Mouse (Mus musculus) liver, embryonic 14.5 days (tissue): Measurements from ENCODE around the gene Gm39566.

Experiments
- CTCF ChIP-seq: IDR thresholded peaks from 2 replicates; pipeline ENCODE4 v1.5.1; 2016; ENCODE audit warnings: antibody characterized with exemption, low read depth, control low read depth
- EP300 ChIP-seq: IDR thresholded peaks from 2 replicates; pipeline ENCODE4 v1.6.1; 2016; ENCODE audit warnings: antibody characterized with exemption, low read depth

DNA sequence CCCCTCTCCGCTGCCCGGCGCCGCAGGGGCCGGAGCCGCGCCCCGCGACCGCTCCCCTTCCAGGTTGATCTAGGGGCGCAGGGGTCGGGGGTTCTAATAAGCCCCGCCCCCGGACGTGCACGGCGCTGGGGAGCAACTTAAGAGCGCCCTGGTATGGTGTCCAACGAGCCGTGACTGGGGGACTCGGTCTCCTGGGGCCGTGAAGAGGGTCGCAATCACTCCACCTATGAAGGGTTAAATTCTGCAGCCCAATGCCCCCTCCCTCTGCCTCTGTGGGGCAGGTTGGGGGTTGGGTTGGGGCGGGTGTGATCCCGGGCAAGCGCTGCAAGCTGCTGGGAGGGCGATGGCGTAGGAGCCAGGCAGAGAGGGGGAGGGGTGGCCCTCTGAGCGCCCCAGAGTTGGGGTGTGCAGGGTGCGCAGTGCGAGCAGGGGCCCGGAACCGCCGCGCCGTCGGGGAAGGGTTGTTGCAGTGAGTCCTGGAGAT lies 48.9 kb downstream of the Gm39566 start:
- TF ChIP-seq CTCF (no peak), EP300 (no peak)
